Mouse (Mus musculus) thymus, postnatal 0 days (tissue): ENCODE measurements around the gene Gm47841. TPM values are rescaled to one million over a fixed set of nuclear protein-coding genes. Genes with fewer than 3 reads are reported as not detected.

ENCODE experiments used
- DNase-seq: peaks from one replicate; pipeline ENCODE4 v3.0.0-alpha.2; 2015; ENCODE audit warnings: low spot score
- polyA plus RNA-seq: library from polyadenylated mRNA; unstranded; fragments of >200 nt; fragmentation: Nextera tagmentation; extraction: Ambion mirVana; gene quantifications from 2 replicates; pipeline ENCODE4 v1.2.1, GENCODE M21; 2015

The Gm47841 gene
- polyA plus RNA-seq: not detected in 2 replicates

DNA sequence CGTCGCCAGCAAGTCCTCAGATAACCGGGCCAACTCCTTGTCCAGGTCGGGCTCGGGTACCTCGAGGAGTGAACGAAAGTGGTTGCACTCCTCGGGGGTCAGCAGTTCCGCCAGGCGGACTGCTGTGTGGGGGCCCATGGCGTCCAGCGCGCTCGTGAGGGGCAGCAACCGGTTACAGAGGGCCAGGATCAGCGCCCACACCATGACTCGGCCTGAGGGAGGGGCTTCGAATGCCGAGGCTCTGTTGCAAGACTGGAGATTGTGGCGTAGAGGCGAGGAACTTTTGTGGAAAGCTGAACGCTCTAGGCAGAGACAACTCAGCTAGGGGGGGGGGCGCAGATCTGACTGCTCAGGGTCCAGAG is at the start of gene Gm47841:
TSS of gene Gm47841 (minus strand) at position 204 of the 362 bp plus-strand sequence.
- DNase-seq: no peak

DNA sequence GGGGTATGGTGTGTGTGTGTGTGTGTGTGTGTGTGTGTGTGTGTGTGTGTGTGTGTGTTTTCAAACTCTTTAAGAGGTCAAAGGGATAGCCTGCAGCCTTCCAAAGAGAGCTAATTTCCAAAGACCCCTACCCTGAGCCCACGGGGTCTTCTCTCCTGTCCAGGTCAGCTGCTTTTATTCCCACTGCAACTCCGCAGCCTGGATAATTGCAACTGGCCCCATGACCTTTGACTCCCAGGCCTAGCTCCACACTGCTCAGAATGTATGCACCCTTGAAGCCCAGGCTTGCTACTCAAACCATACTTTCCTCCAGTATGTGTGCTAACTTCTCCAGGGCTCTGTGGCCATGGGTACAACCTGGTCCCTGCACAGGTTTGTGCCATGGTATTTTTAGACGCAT is 48.2 kb upstream of the Gm47841 start:
- DNase-seq: no peak

DNA sequence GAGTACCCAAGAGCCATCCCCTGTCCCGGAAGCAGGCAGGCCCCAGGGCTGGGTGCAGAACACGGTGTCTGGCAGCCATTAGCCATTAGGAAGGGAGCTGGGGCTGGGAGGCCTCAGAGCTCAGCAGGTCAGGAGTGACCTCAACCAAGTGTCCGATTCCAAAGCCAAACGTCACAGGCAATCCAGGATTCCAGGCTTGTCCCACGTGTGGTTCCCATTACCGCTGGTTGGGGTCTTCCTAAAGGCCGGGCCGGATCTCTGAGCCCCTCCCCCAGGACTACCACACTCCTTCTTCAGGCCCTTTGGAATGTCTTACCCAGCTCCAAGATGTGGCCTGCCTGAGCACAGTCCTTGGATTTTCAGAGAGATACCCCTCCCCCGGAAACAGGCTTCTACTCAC is 47.8 kb upstream of the Gm47841 start:
- DNase-seq: no peak

DNA sequence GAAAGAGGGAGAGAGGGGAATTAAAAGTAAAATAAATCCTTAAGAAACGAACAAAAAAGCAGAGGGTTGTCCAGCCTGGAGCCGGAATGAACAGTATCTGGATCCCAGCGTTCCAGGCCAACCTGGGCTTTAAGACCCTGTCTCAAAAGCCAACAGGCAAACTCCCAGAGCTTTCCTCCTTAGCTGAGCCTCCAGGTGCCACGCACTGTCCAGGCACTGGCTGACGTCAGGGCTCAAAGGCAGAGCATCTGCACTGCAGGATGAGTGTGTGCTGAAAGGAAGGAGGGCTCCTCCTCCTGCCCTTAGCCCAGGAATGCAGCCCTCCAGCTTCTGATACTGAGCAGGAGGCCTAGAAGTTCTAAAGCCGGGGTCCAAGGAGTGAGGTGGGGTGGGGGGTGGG is 46.8 kb upstream of the Gm47841 start:
- DNase-seq: no peak

DNA sequence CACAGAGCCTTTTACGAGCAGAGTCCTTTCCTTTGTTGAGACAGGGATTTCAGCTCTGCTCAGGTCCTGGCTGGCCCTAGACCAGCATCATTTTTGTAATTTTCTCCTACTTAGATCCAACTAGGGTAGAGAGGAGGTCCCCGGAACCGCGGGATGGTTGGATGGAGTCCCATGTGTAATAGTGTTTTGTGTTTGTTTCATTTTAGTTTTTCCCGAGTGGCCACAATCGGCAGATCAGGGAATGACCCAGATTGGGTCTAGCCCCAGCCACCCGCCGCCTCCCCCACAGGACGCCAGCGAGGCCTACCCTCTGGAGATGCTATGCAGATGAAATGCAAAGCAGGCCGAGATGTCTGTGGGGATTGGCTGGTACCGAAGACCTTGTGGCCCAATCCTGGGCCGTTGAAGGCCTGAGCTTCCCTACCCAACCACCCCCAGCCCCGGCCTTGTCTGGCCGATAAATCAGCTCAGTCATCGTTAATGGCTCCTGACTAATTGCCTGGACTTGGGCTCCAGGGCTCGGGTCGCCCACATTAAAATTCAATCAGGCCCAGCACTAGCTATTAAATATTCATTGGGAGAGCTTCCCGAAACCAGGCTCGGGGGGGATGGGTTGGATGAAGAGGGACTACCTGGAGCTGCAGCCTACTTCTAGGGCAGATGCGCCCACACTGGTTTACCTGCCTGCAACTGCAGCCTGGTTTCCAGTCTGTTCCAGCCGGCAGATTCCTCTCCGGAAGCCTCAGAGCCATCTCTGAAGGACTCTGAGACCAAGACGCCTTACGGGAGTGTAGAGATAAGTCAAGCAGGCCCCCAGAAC is 45.8 kb upstream of the Gm47841 start:
- DNase-seq: no peak

DNA sequence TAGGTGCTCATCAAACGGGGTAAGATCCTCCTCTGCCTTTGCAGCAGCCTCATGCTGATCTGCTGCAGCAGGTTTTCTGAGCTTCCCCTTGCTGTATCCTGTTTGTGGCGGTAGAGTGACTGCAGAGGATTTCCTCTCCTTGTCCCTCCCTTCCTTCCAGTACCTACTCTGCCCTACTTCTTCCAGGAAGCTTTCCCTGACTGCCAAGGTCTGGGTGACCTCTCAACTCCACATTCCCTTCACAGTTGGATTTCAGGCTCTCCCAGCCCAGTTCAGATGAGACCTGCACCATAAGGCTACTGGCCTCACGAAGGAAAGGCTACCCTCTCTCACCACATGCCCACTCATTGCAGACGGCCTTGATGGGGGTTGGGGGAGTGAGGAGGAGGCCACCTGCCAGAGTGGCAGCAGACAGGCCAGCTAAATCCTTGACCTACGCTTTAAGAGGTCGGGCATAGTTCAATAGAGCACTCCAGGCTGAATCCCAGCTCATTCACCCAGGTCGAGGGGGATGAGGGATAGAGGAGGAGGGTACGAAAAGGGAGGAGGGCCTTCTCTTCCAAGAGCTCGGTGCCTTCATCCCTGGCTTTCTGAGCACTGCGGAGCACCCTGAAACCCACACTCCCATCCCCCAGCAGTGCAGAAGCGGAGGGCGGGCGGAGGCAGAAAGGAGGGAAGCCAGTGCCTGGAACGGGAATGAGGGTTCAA is 45.1 kb upstream of the Gm47841 start:
- DNase-seq: no peak

DNA sequence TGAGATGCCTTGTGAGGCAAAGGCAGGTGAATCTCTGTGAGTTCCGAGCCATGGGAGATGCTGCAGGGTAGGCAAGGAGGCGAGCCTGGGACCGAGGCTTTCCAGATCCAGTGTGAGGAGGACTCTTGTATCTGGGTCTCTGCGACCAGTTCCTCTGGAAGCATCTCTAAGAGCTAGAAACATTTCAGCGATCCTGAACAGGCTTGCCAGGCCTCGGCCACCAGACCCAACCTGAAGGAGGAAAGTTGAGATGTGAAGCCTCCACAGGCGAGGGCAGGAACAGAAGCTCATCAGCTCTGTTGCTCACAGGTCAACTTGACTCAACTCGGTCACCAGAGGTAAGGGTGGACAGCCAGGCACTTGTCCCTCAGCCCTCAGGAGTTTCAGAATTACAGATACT is 44.4 kb upstream of the Gm47841 start:
- no peak for DNase-seq

DNA sequence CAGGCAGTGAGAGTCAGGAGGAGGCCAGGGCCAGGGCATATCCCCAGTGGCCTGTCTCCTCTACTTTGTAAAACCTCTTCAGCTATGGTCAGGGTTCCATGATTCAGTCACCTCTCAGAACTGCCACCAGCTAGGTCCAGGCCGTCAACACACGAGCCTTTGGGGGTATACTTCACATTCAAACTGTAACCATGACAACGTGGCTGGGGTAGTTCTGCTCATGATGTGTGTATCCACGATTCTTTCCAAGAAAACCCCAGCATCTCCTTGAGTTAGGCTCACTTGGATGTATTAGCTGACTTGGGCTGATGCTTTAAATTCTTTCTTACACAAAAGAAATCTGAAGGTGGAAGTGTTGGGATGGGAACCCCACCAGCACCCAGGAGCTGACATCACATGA is 41.1 kb upstream of the Gm47841 start:
- no peak for DNase-seq

DNA sequence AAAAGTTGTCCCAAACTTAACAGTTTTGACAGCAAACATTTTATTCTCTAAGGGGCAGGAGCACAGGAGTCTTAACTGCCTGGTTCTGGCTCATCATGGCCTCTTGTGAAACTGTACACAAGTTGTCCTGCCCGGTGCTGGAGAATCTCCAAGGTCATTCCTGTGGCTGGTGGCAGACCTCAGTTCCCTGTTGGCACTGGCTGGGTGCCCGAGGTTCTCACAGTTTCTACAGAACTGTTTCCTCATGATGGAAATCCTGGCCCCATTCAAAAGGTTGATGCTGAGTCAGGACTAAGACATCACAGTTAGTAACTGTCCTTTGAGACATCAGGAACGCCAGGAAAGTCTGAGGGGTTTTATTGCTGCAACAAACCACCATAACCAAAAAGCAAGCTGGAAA is 39.8 kb upstream of the Gm47841 start:
- no peak for DNase-seq

DNA sequence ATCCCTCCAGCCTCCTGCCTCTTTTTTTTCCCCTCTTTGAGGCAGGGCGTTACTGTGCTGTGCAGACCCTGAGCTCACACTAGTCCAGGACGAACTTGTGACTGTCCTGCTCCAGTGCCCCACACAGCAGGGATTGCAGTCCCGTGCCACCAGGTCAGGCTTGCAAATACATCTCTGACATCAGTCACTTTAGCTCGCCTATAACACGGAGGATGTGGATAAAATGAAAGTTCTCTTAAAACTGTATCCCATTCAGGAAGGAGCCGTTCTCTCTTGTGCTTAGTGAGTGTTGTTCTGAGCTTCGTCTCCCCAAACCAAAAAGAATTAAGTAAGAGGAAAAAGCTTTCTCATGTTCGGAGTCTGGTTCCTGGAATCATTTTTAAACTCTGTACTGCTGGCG is 39.3 kb upstream of the Gm47841 start:
- no peak for DNase-seq

DNA sequence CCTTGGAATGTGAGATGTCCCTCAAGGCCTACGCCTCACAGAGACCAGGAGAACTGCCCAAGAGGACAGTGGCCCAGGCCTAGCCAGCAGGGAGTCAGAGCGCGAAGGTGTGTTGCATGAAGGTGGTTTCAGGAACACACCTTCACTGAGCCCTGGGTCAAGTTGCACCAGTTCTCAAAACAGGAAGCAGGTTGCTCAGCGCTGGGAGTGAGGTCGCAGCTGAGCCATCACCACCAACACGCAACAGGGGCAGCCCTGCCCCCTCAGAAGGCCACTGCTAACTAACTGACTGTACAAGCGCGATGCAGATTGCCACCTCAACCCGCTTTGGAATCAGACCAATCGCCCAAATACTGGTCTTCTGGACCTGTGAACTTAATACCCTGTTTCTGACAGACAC is 37.3 kb upstream of the Gm47841 start:
- DNase-seq: no peak

DNA sequence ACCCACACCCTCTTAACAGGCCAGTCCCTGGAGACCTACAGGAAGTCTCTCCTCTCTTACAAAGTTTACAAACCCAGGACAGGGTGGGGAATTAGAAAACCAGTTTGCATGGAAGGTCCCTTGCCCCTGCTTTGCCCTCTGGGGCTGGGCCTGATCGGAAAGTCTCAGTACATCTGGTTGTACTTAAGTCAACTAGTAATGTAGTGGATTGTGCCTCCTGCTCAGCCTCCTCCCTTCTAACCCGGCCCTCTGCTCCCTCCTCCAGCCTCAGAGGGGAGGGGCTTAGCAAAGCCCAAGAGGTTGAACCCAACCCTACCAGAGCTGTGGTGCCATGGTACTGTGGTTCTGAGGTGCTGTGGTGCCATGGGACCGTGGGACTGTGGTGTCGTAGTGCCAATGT is 35.0 kb upstream of the Gm47841 start:
- no peak for DNase-seq

DNA sequence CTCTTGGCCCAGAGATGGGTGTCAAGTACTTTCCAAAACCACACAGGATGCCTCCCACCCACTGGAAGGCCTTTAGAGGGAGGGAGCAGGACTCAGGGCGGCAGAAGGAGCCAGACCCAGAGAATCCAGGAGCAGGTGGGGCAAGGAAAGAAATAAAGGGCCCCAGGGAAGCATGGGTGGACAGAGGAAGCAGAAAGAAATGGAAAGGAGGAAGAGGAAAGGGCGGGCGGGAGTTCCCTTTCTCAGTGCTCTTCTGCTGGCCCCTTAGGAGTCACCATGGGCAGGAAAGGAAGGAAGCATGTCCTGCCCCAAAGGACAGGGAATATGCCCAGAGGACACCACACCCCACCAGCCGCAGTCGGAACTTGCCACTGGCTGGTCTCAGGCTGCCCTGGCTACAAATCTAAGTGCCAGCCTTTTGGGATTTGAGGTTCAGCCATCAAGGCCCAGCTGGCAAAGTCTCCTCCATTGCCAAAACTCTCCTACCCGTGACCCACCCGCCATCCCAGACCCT is 33.9 kb upstream of the Gm47841 start:
- no peak for DNase-seq

DNA sequence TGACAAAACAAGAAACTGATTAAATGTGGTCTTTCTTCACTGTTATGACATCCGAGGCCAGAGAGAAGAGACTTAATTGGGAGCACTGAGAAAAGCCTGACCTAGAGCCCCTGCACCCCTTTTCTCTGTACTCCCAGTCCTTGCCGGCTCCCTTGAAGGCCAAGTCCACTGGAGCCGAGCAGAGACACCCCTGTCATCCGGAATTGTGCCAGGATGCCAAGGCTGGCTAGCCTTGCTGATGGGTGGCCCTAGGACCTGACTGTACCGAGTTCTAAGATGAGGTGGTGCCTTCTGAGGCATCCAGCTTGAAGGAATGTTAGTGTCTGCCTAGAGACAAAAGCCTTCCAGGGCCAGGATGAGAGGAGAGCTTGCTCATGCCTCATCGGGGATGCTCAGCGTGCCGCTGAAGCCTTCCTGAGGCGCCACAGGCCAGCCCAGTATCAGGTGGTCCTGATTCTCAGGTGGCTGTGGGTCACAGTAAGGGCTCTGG is 32.9 kb upstream of the Gm47841 start:
- no peak for DNase-seq

DNA sequence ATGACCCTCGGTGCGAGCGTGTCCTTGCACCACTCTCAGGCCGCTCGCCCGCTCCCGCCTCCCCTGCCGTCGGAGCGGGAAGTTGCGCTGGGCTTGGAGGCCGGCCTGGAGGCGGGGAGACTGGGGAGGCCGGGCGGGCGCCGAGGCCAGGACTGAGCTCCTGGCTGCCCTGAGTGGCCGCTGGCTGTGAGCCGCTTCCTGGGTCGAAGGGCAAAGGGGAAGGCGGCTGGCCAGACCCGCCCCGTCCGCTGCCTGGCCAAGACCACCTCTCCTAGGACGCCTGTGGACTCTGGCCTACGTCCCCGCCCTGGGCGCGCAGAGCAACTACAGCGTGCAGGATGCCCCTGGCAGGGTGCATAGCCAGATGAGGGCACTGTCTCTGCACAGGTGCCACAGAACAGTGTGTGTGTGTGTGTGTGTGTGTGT is 31.5 kb upstream of the Gm47841 start:
- DNase-seq: no peak

DNA sequence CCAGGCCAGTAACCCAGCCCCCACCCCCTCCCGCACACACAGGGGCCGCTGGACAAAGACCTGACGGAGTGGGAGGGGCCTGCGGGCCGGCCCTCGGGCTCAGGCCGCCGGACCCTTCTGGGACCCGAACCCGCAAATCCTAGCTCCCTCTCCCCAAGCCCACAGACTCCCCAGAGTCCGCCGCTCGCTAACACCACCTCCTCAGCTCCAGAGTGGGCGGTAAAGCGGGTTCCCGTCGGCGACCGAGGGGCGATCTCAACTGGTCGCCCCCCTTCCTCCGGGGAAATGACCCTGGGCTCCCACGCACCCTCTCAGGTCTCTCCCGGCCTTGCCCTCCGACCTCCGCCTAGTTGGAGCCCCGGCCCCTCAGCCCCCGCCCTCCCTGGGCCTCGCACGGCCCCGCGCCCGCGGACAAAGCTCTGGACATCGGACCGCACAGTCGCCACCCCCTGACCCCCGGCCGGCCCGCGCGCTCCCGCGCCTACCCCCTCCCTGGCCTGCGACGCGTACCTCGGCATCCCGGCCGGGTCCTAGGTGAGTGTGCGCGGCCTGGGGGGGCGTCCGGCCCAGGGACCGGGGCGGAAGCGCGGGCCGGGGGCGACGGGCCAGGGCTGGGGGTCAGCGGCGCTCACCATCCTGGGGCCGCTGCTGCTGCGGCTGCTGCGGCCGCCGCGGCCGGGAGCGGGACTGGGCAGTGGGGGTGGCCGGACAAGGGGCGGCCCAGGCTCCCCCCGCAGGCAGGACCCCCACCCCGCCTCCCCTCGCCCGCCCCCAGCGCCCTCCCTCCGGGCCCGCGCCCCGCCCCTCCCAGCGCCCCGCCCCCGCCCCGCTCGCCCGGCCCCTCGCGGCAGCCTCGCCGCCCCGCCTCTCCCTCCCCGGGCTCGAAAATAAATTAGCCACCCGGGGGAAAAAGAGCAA is 30.9 kb upstream of the Gm47841 start, which contains the start of gene Fignl2:
TSS of gene Fignl2 (minus strand) at position 755 of the 918 bp plus-strand sequence.
- no peak for DNase-seq

DNA sequence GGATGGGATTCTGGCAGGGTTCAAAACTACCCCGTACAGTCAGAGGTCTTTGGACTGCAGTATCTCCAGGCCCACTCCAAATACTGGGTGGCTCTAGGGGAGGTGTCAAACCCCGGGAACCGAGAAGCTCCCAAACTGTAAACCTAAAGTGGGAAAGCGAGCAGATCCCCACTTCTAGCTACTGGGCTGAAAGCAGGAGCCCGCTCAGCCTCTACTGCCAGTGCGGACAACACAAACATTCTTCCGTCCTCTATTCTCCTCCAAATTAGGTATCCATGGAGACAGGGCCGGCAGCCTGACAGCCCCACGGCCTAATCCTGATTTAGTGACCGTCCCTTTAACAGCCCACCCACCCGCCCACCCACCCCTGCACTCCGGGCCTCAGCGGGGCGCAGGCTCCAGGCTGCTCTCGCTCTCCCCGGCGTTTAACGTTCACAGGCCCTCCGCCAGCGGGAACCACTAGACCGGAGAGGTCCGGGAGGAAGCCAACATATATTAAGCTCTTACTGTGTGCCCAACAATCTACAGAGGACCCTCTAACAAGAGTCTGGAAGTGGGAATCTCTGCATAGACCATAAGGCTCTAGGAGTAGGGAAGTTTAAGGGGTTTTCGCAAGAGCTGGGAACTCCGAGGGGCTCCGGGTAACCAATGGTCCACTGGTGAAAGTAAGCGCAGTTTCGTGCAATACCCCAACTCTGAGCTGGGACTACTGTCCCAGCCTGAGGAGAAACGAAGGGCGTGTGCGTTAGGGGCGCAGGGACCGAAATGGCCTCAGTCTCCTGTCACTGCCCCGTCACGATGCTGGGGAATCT is 30.0 kb upstream of the Gm47841 start:
- no peak for DNase-seq

DNA sequence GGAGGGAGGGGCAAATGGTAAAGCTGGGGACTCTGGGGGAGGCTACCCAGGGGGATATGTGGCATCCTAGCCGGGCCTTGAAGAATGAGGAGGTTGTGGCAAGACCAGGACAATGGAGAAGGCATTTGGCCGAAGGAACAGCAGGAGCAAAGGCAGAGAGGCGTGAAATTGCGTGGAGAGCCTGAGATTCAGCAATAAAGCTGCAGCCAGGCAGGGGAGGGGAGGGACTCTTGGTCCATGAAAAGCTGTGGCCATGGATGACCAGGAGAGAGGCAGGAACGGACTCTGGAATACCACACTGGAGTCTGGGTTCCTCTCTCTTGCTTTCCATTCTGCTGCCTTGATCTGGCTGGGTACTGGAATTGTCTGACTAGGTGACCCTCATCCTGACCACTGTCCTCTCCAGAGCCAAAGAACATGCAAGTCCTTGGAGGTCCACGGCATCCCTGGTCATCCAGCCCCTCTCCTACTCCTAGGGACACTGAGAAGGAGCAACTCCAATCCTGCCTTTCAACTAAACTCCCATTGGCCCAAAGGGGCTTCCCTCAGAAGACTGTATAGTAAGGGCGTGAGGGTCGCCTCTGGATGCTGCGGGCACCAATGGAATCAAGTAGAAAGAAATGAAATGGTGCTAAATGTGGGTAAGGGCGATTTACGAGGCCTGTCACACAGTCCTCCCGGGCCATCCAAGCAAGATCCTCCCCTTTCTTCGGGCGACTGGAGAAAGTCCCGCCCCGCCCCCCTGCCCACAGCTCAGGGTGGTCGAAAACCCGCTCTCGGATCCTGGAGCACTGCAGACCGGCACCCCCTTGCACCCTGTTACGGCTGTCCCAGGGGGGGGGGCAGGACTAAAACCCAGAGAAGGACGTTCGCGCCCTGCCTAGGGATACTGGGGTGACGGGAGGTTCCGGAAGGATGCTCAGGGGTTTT is 29.1 kb upstream of the Gm47841 start:
- no peak for DNase-seq

DNA sequence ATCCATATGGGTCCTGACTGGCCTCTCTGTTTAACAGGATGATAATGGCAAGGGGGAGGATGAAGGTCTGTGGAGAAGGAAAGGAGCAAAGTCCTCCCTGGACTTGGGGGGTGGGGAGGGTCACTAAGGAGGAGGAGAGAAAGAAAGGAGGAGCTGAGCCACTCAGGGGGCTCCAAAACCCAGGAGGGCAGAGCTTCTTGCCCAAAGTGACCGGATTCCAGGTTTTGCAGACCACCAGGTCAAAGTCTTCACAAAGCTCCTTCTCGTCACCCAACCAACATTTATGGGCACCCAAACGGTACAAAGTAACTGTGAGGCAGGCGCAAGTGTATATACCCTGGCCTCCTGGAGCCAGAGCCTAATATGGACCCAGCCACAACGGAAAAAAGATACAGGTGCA is 28.5 kb upstream of the Gm47841 start:
- no peak for DNase-seq
